Mouse (Mus musculus): ENCODE data around the gene Dab2ip.

The Dab2ip gene

DNA sequence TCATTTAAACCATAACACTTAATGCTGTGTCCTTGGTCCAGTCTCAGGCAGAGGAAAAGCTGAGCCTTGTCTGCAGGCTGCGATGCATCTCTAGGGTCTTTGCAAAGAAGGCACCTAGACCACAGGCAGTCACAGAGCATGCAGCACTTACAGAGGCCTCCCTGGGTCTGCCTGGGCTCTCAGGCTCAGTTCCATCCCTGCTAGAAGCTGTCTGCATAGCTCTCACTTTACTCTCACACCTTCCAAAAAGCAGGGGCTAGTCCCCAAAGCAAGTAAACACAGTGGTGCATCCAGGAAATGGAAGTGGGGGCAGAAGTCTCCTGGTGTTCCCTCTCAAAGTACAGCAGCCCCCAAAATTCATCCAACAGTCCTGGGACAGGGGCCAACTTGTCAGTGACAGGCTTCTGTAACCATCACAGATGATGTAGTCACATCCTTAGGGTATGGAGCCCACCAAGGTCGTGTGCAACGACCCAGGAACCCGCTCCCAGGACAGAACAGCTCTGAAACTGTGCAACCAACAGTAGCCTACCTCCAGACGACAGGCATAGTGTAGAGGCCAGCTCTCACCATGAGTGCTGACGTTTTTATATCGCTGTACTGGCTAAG is 192.6 kb downstream of the Dab2ip start:
- no peak for DNase-seq (ENCODE audit: low spot score)

DNA sequence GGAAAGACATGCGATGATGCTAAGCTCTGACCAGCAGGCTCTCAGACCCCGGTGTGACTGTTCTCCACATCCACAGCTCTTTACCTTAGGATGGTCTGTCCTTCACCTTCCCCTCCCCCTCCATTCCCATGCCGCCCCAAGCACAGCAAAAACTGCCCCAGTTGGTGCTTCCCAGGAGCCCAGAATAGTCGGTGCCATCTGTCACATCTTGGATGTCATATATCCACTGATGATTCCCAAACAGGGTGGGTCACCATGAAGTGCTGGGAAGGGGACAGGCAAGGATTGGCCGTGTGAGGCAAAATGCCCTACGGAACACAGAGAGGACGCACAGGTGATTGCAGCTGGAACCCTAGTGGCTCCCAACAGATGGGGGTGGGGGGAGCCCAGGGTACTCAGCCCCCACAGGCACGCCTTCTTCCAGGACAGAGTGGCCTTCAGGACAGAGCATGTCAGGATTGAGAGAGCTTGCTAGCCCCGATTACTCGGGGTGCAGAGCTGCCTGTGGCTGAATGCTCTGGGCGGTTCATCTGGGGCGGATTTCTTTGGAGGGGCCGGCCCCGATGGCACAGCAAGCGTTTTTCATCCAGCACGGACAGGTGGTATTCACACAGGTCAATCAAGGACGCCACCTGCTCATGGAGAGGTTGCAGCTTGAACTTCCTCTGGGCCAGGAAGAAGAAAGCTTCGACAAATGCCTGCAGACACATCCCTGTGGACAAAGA is 193.9 kb downstream of the Dab2ip start:
- no peak for DNase-seq (ENCODE audit: low spot score)

DNA sequence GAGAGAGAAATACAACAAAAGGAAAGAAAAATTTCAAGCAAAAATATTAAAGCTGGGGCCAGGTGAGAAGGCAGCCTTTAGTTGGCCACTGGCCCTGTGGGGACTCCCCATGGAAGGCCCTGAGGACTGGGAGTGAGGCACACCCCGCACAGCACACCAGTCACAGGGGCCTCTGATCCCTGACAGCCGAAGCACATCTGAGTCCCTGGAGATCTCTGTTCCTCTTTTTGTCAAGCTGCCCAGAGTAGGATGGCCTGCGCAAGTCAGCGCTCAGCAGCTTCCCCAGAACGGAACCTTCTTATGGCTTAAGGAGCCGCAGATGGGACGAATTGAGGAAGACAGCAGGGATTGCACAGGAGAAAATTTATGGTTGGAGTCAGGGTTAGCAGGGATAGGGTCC is 198.4 kb downstream of the Dab2ip start:
- no peak for DNase-seq (ENCODE audit: low spot score)

DNA sequence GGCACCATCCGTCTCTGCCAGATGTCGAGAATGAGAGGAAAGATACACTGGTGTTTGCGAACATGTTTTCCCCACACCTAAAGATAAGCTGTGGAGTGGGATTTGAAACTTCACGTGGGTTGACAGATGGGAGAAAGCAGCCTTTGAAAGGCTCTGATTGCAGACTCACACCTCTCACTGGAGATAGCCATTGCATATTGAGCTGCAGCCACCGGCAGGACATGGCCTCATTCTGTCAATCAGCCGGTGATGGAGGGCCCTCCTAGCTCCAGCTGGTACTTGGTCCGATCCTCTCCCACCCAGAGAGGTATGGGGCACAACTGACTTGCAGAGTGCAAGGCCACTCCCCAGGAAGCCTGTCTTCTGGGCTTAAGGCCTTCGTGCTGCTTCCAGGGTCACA is 202.3 kb downstream of the Dab2ip start:
- DNase-seq (ENCODE audit: low spot score): no peak

DNA sequence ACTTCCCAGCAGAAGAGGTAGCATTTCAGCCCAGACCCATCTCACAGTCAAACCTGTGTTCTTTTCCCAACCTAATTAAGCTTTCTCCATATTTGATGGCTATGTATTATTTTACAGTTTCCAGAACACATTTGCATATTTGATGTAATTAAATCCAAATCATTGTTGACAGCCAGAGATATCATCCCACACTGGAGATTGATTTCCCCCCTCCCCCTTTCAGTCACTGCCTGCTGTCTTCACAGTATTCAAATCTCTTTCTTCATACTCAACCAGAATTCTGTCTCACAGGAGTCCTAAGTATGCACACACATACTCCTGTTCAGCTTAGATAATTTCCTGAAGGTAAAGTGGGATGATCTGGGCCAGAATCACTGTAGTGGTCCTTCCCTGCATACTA is 202.8 kb downstream of the Dab2ip start:
- no peak for DNase-seq (ENCODE audit: low spot score)

DNA sequence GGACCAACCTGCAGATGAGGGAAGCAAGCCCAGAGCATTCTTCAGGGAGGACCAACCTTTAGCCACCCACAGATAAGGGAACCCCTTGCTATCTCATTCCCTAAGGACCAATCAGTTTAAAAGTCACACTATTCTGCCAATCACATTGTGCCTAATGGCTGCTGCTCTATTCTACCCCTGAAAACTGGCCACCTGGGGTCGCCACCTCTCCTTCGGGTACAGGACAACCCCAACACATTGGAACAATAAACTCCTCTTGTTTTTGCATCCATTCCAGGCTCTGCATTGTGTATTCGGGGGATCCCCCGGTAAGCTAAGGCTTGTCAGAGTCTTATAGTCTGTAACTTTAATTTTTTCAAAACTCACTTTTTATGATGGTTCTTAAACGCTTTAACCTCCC is 203.4 kb downstream of the Dab2ip start:
- no peak for DNase-seq (ENCODE audit: low spot score)

DNA sequence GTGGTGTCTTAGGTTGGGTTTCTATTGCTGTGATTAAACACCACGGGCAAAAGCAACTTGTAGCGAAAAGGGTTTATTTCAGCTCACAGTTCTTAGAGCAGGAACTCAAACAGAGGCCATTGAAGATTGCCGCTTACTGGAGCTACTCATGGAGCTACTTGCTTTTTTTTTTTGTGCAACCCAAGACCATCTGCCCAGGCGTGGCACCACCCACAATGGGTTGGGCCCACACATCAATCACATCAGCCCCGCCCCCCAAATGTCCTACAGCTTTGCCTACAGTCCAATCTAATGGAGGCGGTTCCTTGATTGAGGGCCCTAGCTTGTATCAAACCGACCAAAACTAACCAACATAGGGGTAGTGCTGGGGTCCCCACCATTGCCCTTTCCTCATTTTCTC is 205.8 kb downstream of the Dab2ip start:
- DNase-seq (ENCODE audit: low spot score): no peak

DNA sequence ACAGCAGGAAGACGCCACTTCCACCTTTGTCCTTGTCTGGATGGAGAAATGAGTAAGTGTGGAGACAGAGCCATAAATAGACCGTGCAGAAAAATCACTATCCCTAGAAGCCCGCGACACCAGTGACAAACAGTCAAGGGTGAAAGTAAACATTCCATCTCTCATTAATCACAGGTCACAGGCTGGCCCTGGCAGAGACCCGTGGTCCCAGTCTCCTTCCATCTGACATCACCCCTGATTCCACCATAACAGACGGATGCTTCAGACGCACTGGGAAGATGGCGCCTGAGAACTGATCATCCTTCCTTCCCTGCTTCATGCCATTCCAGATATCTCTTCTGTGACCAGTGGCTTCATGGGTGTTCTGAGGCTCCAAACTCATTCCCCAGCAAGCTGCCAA is 206.3 kb downstream of the Dab2ip start:
- DNase-seq (ENCODE audit: low spot score): no peak

DNA sequence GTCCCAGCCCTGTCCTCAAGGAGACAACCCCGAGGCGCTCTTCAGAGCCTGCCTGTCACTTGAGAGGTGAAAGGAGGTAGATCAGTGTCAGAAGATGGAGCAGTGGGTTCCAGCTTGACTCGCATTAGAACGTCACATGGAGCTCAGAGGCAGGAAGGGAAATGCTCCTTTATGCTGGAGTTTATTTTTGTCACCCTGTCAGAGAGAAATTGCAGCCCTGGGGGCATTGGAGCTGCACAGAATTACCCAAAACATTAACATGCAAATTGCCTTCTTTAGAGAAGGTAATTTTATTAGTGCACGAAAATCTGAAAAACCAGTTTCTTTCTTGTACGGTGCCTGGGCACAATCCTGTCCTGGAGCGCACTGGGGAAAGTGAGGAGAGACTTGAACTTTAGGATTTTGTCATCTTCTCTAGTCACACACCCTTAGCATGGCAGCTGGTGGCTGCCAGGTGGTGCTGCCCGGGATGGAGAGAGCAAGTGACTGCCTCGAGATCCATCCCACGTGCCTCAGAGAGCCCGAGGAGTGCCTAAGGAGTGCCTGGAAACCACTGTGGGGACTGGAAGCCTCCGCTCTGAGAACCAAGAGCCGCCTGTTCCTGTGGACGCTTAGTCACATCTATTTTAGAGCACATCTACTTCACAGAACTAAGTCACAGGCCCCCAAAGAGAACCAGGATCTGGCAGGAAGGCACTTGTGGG is 209.9 kb downstream of the Dab2ip start:
- DNase-seq (ENCODE audit: low spot score): no peak

DNA sequence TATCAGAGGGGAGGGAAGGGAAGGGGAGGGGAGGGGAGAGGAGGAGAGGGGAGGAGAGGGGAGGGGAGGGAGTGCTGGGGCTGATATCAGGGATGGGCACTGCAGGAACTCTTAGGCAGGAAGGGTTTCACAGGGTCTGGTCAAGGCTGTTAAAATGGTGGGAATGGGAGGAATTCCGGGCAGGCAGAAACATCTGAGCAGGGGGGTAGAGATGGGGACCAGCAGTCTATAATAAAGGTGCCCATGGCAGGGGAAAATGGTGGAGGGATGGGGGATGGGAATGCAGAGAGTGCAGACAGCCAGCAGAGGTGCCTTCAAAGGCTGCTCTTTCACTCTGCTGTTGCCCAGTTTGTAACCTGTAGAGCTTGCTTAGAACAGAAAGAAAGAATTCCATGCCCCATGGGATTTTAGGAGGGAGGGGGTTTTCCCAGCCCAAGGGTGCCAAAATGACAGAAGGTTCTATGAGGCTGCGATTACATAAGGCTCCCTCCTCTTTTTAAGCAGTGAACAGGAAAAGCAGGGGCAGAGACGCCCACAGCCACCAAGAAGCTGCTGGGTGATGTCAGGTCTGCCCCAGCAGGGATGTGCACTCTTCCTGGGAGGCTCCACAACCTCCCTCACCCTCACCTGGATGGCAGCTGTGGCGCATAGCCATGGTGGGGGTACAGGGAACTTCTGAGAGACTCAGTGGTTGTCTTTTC is 210.6 kb downstream of the Dab2ip start:
- no peak for DNase-seq (ENCODE audit: low spot score)

DNA sequence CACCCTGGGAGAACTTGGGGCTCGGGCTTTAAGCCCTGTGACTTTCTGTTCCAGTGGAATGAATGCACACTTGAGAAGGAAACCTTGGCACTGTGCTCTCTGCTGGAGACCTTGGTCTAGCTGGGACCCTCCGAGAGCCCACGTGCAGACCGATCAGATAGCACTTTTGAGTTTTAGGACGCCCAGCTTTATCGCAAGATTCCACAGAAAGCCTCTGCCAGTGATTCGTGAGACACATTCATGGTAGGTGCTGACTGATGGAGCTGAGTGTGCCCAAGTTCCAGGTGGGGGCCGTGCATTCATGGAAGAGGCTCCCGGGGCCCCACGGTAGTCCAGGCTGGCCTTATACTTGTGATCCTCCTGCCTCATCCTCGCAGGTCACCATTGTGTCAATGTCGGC is 211.3 kb downstream of the Dab2ip start:
- no peak for DNase-seq (ENCODE audit: low spot score)

DNA sequence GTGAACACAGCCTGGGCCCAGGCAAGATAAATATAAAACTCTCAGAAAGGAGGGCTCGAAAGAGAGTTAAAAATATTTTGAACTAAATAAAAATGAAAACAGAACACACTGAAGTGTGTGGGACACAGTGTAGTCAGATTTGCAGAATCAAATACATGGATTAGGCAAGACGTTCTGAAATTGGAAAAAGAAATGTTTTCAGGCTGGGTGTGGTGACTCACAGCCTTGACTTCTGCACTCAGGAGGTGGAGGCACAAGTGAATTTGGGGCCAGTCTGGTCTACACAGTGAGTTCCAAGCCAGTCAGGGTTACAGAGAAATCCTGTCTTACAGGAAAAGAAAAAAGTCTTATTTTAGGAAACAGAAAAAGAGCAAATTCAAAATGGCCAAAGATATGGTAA is 212.5 kb downstream of the Dab2ip start:
- no peak for DNase-seq (ENCODE audit: low spot score)

DNA sequence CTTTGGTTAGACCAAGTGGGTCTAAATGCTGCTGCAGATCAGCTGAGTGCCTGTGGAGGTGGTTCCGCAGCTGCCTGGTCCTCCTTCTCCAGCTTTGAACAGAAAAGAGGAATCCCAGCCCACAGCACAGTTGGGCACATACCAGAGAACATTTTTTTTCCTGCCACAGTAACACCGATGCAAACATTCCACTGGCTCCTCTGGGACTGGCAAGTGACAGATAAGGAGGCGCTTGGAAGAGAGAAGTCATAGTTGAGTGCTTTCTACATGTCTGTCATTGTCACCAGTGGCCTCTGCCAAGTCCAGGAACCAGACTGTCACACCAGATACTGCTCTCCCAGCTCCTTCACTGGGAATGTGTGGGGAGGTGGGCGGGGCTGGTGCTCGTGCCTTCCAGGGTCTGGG is 217.6 kb downstream of the Dab2ip start:
- no peak for DNase-seq (ENCODE audit: low spot score)

DNA sequence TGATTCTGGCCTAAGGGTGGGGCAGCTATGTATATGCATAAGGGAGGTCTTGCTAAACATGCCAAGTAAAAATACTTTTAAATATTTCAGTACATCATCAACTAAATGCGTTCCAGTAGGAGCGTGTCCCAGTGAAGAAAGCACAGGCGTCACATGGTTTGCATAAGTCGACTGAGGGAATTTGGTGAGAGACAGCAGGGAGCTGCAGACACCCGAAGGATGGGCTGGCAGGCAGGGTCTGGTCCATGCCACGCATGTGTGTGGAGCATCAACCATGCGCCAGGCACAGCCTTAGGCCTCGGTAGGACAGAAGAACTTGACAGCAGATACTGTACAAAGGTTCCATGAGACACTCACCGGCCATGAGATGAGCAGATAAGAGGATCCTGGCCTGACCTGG is 218.9 kb downstream of the Dab2ip start:
- DNase-seq (ENCODE audit: low spot score): no peak

DNA sequence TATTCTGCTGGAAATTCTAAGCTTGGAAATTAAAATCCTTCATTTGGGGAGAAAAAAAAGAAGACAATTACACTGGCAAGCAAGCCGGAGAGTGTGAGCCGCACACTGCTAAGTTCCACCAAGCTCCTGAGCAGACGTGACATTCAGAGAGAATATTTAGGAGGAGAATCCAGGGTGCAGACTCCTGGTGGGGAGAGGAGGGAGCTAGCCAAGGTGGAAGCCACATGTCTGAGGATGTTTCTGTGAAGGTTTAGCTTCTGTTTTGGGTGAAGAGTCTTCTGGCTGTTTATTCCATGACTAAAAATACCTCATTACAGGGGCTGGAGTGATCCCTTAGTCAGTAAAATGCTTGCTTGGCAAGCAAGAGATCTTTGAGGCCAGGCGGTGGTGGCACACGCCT is 221.2 kb downstream of the Dab2ip start:
- DNase-seq (ENCODE audit: low spot score): no peak

Data from testis, postnatal 14 days (tissue).